Mouse (Mus musculus): Measurements from ENCODE around the gene Kbtbd2. TPM values are rescaled to one million over a fixed set of nuclear protein-coding genes. Genes with fewer than 3 reads are reported as not detected.

Gene Kbtbd2
- polyA plus RNA-seq, 1 experiment from 2014 or later = 31.6 TPM

DNA sequence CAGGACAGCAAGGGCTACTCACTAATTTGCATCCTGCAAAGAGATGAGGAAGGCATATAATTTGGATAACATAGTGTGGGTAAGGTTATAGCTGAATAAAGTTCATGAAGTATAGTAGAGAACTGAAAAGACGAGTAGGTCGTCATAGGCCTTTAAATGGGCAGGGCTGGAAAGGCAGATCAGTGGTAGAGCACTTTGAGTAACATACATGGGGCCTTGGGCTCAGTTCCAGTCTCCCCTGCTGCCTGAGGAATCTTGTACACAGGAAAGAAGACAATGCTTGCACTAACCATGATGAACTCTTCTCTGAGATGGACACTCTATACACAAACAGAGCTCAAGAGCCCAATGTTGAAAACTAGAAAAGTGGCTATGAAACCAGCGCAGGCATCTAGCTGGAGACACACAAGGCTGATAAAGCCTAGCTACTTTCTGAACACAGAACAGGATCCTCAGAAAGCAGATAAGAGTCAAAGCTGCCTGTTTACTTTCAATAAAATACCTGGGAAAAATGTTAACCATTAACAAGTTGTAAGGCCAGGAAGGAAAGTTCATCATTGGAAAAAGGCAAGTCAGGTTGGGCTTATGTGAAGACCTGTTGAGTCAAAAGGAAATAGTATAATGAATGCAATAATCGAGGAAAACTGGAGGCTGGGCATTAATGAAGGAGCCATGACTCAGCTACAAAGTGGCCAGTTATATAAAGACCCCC lies 13.9 kb downstream of the Kbtbd2 start:
- peaks cover 51% of the 10 kb centered on the region for H3K36me3 ChIP-seq
- no peak for ATAC-seq (ENCODE audit: borderline replicate concordance, extremely low read depth, low FRiP score, low TSS enrichment)
- no peak overlapping the region for H3K4me3 ChIP-seq
- H3K9me3 ChIP-seq = no peaks in the 10 kb centered on the region
- peaks cover 2% of the 10 kb centered on the region; the same call in 1 of the 2 replicates for H3K4me1 ChIP-seq
- WGBS = 72% methylated on average over 4 of the region's 4 CpGs
- H3K9ac ChIP-seq = no peak overlapping the region
- H3K27ac ChIP-seq = no peak overlapping the region
- H3K4me2 ChIP-seq = no peak overlapping the region
- H3K27me3 ChIP-seq = no peaks in the 10 kb centered on the region

DNA sequence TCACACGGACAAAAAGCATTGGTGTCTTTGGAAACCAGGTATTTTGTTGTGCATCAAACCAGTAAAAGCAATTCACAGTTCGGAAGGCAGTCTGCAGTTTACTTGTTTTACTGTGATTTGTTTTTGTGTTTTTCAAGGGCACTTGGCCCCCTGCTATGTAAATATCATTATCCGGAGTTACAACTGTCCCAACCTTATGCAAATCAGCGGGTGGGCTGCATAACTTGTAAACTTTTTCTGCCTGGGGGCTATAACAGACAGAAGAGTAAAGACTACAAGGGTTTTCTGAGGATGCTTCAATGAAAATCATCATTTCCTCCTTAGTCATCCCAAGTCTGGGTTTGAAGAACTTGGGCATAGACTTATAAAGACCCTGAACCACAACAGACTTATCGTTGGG lies 18.0 kb downstream of the Kbtbd2 start:
- 95% methylated on average over 5 of the region's 5 CpGs for WGBS
- Histone ChIP-seq H3K9me3 (no peaks in the 10 kb centered on the region), H3K27ac (no peak overlapping the region), H3K4me1 (0 out of 2 replicates have a peak, but pooled peaks cover 2% of the 10 kb centered on the region), H3K27me3 (no peaks in the 10 kb centered on the region), H3K9ac (no peak overlapping the region), H3K36me3 (peaks cover 48% of the 10 kb centered on the region), H3K4me2 (no peak overlapping the region), H3K4me3 (no peak overlapping the region)
- ATAC-seq (ENCODE audit: borderline replicate concordance, extremely low read depth, low FRiP score, low TSS enrichment) = no peak

DNA sequence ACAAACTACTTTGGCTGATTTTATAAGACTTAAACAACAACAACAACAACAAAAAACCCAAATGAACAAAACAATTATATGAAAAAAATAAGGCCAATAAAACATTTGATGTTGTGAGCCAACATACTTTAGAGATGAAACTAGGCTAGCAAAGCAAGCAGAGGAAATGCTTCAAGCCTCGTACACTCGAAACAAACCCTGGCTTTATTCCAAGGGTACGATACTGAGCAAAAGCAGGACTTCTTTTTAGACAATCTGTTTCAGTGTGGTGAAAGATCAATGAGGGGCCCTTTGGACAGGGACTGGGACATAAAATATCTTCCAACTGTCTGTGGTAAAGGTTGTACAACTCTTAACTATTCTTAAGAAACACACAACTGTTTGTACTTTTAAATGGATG lies 21.8 kb downstream of the Kbtbd2 start:
- WGBS = 35% methylated on average over 3 of the region's 3 CpGs
- Histone ChIP-seq H3K9ac (no peak overlapping the region), H3K4me2 (no peak overlapping the region), H3K4me3 (no peak overlapping the region), H3K36me3 (peaks cover 29% of the 10 kb centered on the region), H3K4me1 (no peaks in the 10 kb centered on the region), H3K27me3 (no peaks in the 10 kb centered on the region), H3K27ac (no peak overlapping the region), H3K9me3 (no peaks in the 10 kb centered on the region)
- ATAC-seq (ENCODE audit: borderline replicate concordance, extremely low read depth, low FRiP score, low TSS enrichment) = no peak

DNA sequence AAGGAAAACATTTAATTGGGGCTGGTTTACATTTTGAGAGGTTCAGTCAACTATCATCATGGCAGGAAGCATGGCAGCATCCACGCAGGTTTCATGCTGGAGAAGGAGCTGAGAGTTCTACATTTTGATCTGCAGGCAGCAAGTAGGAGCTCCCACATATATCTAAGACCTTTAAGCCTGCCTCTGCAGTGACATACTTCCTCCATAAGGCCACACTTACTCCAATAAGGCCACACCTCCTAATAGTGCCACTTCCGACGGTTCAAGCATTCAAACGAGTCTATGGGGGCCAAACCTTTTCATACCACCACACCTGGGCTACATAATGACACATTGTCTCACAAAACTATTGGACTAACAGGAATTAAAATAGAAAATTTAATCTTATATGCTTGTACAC lies 31.9 kb downstream of the Kbtbd2 start:
- H3K9ac ChIP-seq = no peak overlapping the region
- no peak overlapping the region for H3K4me3 ChIP-seq
- no peak for ATAC-seq (ENCODE audit: borderline replicate concordance, extremely low read depth, low FRiP score, low TSS enrichment)
- H3K36me3 ChIP-seq = 0 out of 2 replicates have a peak, but pooled peaks cover 7% of the 10 kb centered on the region
- H3K4me1 ChIP-seq = no peaks in the 10 kb centered on the region
- no peak overlapping the region for H3K4me2 ChIP-seq
- 77% methylated on average over 4 of the region's 4 CpGs for WGBS
- no peaks in the 10 kb centered on the region for H3K9me3 ChIP-seq
- no peaks in the 10 kb centered on the region for H3K27me3 ChIP-seq
- no peak overlapping the region for H3K27ac ChIP-seq

DNA sequence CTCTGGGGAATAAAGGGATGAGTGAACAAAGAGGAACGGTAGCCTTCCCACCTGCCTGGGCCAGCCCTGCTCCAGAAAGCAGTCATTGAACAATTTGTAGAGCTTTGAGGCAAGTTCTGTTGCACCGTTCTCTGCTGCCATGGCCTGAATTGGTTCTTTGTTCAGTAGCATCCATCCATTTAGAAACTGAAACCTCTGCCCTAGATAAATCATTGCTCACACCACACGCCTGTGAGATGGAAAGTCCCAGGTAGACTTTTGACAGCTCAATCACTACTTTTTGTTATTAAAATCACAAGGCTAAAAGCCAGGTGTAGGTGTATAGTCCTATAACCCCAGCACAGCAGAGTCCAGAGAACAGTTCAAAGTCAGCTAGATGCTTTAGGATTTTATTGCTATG lies 32.3 kb downstream of the Kbtbd2 start:
- H3K4me3 ChIP-seq = no peak overlapping the region
- H3K27me3 ChIP-seq = no peaks in the 10 kb centered on the region
- H3K36me3 ChIP-seq = 0 out of 2 replicates have a peak, but pooled peaks cover 7% of the 10 kb centered on the region
- WGBS = 83% methylated on average over 3 of the region's 3 CpGs
- H3K4me1 ChIP-seq = no peaks in the 10 kb centered on the region
- no peak overlapping the region for H3K4me2 ChIP-seq
- no peak overlapping the region for H3K9ac ChIP-seq
- no peak for ATAC-seq (ENCODE audit: borderline replicate concordance, extremely low read depth, low FRiP score, low TSS enrichment)
- no peak overlapping the region for H3K27ac ChIP-seq
- H3K9me3 ChIP-seq = no peaks in the 10 kb centered on the region

DNA sequence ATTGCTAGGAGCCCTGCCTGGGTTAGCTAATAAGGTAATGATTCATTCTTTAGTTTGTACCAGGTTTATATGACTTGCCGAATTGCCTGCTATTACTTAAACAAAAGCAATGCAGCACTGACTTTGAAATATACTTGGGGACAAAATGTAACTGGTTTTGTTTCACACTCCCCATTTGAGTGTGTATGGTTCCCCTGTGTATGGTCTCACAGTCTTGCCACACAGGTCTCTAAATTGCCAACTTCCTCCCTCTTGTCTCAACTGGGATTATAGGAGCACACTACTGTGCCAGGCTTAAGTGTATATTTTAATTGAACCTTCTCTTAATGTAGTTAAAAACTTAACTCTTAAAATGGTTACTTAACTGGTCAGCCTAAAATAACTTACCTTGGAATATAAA lies 38.3 kb downstream of the Kbtbd2 start:
- peaks cover 38% of the 10 kb centered on the region for H3K36me3 ChIP-seq
- H3K9me3 ChIP-seq = no peaks in the 10 kb centered on the region
- 89% methylated on average over 1 of the region's 1 CpGs for WGBS

DNA sequence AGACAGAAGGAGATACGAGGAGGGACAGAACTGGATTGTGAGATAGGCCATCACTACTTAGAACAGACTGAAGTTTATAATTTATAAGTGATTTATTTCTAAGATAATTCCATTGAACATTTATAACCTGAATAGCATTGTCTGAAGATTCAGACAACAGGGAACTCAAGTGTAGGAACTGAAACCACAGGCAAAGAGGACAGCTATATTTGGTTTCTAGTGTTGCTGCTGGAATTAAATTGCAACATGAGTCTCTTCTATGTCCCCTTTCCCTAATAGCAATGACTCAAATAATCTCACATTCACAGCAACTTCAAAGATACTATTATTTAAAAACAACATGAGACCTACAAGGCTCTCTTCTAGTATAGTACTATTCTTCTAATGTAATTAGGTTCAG lies 41.5 kb downstream of the Kbtbd2 start:
- H3K9me3 ChIP-seq = no peaks in the 10 kb centered on the region
- no peak overlapping the region for H3K4me3 ChIP-seq
- H3K4me1 ChIP-seq = no peaks in the 10 kb centered on the region
- peaks cover 35% of the 10 kb centered on the region for H3K36me3 ChIP-seq
- no peak overlapping the region for H3K27ac ChIP-seq
- H3K27me3 ChIP-seq = no peaks in the 10 kb centered on the region
- no peak overlapping the region for H3K9ac ChIP-seq
- ATAC-seq (ENCODE audit: borderline replicate concordance, extremely low read depth, low FRiP score, low TSS enrichment) = no peak
- no peak overlapping the region for H3K4me2 ChIP-seq
- 92% methylated on average over 1 of the region's 1 CpGs for WGBS

More for the DNA sequence above, 38.3 kb downstream of the Kbtbd2 start:
- ATAC-seq (ENCODE audit: borderline replicate concordance, extremely low read depth, low FRiP score, low TSS enrichment) = no peak
- H3K27me3 ChIP-seq = no peaks in the 10 kb centered on the region
- H3K4me3 ChIP-seq = no peak overlapping the region
- H3K9ac ChIP-seq = no peak overlapping the region
- H3K4me1 ChIP-seq = no peaks in the 10 kb centered on the region
- no peak overlapping the region for H3K4me2 ChIP-seq
- H3K27ac ChIP-seq = no peak overlapping the region

DNA sequence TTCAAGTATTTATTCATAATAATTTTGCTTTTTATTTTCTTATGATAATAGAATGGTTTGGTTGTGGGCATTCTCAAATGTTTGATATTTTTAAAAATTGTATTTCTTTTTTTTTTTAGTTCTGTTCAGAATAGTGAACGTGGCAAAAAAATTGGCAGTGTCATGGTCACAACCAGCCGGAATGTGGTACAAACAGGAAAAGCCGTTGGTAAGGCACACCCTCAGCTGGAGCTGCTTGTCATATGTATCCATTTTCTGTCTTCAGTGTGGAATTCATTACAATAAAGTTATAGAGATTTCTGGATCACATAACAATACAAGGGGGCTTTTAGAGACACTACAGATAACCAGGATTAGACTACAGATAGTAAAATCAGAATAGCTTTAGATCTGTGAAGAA lies 43.9 kb downstream of the Kbtbd2 start:
- no peak for ATAC-seq (ENCODE audit: borderline replicate concordance, extremely low read depth, low FRiP score, low TSS enrichment)
- H3K9me3 ChIP-seq = no peaks in the 10 kb centered on the region
- H3K36me3 ChIP-seq = peaks cover 35% of the 10 kb centered on the region
- WGBS = 89% methylated on average over 3 of the region's 3 CpGs
- no peaks in the 10 kb centered on the region for H3K27me3 ChIP-seq
- H3K9ac ChIP-seq = no peak overlapping the region
- H3K27ac ChIP-seq = no peak overlapping the region
- H3K4me3 ChIP-seq = no peak overlapping the region
- H3K4me2 ChIP-seq = no peak overlapping the region
- H3K4me1 ChIP-seq = no peaks in the 10 kb centered on the region

DNA sequence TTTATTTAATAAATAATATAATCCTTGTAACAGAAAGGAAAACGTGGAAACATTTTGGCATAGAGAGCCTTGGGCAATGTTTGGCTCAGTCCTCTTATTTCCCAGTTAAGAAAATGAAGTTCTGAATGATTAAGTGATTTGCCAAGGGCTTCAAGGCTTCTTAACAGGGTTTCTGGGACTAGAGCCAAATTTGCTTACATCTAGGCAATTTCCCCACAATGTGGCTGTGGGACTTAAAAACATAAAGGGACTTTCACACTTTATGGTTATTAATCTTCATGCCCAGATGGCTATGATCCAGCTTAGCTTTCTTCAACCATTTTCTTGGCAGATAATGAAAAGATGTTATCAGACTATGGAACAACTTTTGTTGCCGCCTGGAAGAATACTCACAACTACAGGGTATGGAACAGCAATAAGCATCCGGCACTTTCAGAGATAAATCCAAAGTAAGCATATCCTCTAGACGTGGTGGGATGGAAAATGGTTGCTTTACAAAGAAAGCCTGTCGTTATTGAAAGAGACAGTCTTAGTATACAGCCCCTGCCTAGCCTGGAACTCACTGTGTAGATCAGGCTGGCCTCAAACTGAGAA lies 51.6 kb downstream of the Kbtbd2 start:
- 33% methylated on average over 5 of the region's 5 CpGs for WGBS
- Histone ChIP-seq H3K4me2 (no peak overlapping the region), H3K36me3 (peaks cover 15% of the 10 kb centered on the region; the same call in 1 of the 2 replicates), H3K4me3 (no peak overlapping the region), H3K27me3 (no peaks in the 10 kb centered on the region), H3K9ac (no peak overlapping the region), H3K4me1 (0 out of 2 replicates have a peak, but pooled peaks cover 3% of the 10 kb centered on the region), H3K27ac (no peak overlapping the region), H3K9me3 (no peaks in the 10 kb centered on the region)
- peak; percentile 67; the same call in 1 of the 2 replicates for ATAC-seq (ENCODE audit: borderline replicate concordance, extremely low read depth, low FRiP score, low TSS enrichment)

DNA sequence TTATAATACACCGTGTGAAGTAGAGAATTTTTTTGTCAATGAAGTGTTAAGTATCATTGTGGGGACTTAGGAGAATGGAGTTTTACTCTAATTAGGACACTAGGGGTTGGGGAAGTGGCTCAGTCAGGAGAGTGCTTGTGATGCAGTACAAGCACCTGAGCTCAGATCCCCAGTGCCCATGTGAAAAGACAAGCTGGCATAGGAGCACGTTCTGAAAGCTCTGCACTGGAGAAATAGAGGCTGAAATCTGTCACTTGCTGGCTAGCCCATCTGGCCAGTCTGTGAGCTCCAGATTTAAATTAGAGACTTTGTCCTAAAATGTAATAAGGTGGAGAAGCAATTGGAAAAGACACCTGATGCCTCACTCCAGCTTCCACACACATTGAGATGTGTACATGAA lies 65.1 kb downstream of the Kbtbd2 start:
- Histone ChIP-seq H3K36me3 (peaks cover 57% of the 10 kb centered on the region), H3K27me3 (no peaks in the 10 kb centered on the region), H3K4me1 (no peaks in the 10 kb centered on the region), H3K27ac (no peak overlapping the region), H3K4me3 (no peak overlapping the region), H3K9me3 (no peaks in the 10 kb centered on the region), H3K9ac (no peak overlapping the region), H3K4me2 (no peak overlapping the region)
- WGBS = 86% methylated on average over 2 of the region's 2 CpGs
- no peak for ATAC-seq (ENCODE audit: borderline replicate concordance, extremely low read depth, low FRiP score, low TSS enrichment)

Measured in lung, embryonic 15.5 days (tissue).